Mouse (Mus musculus) hindbrain, embryonic 13.5 days (tissue): Measurements from ENCODE around the gene Nol4l. TPM values are rescaled to one million over a fixed set of nuclear protein-coding genes. Genes with fewer than 3 reads are reported as not detected.

Source experiments
- ATAC-seq: fragments of 200-750 bp; cut with Nextera tagmentation; 2 replicates; pipeline ENCODE4 v1.8.0; 2017; ENCODE audit warnings: moderate TSS enrichment; ENCODE audit not compliant: low FRiP score
- H3K27ac ChIP-seq: fragments of 300-500 bp; sonication (generic); 2 replicates; pipeline ENCODE4 v1.5.1; 2015; ENCODE audit warnings: inconsistent platforms, mild to moderate bottlenecking, moderate library complexity
- H3K27me3 ChIP-seq: fragments of 300-500 bp; sonication (generic); 2 replicates; pipeline ENCODE4 v1.6.1; 2015; ENCODE audit warnings: mild to moderate bottlenecking, inconsistent platforms
- H3K36me3 ChIP-seq: fragments of 300-500 bp; sonication (generic); 2 replicates; pipeline ENCODE4 v1.6.1; 2015; ENCODE audit warnings: mild to moderate bottlenecking, inconsistent platforms
- H3K4me1 ChIP-seq: fragments of 300-500 bp; sonication (generic); replicated peaks from 2 replicates; pipeline ENCODE4 v1.6.1; 2015; ENCODE audit warnings: inconsistent platforms
- H3K4me2 ChIP-seq: fragments of 300-500 bp; sonication (generic); 2 replicates; pipeline ENCODE4 v1.6.1; 2015; ENCODE audit warnings: inconsistent platforms, mild to moderate bottlenecking, moderate library complexity
- H3K4me3 ChIP-seq: fragments of 300-500 bp; sonication (generic); 2 replicates; pipeline ENCODE4 v1.5.1; 2015; ENCODE audit warnings: mild to moderate bottlenecking, inconsistent platforms
- H3K9ac ChIP-seq: fragments of 300-500 bp; sonication (generic); 2 replicates; pipeline ENCODE4 v1.6.1; 2015; ENCODE audit warnings: mild to moderate bottlenecking, inconsistent platforms
- H3K9me3 ChIP-seq: fragments of 300-500 bp; sonication (generic); 2 replicates; pipeline ENCODE4 v1.6.1; 2016; ENCODE audit warnings: inconsistent platforms
- WGBS: fragments of 180-500 bp; shearing (Covaris S2); methylation state at CpG from one replicate; pipeline ENCODE4 v1.1.7; 2015; 5-methylcytosine and 5-hydroxymethylcytosine counted together
- polyA plus RNA-seq: library from polyadenylated mRNA; unstranded; fragments of >200 nt; fragmentation: Nextera tagmentation; extraction: Ambion mirVana; gene quantifications from 2 replicates; pipeline ENCODE4 v1.2.1, GENCODE M21; 2015

Nol4l gene
- polyA plus RNA-seq, 1 experiment from 2014 or later = 42.4 TPM

DNA sequence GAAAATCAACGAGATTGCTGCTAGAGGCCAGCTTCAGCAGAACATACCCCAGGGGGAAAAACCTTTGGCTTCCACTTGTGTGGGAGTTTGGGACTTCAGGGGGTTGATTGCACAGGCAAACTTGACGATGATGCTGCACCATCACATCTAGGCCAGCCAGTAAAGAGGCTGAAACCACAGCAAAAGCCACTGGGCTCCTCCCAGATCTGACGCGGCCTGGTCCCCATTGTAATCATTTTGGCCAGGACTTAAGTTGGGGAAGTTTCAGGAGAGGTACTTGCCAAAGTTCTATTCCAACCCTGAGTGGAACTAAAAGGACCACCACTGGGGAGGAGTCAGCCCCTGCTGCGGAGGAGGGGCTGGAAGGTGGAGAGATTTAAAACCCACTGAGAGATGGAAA lies 38.8 kb downstream of the Nol4l start:
- H3K27ac ChIP-seq = peak overlapping the region; percentile 98
- H3K9ac ChIP-seq = 0 out of 2 replicates have a peak overlapping the region, but pooled peaks have one; percentile 86
- H3K4me3 ChIP-seq = no peak overlapping the region
- no peaks in the 10 kb centered on the region for H3K9me3 ChIP-seq
- WGBS = 24% methylated on average over 5 of the region's 5 CpGs
- peak overlapping the region; percentile 88 for H3K4me2 ChIP-seq
- H3K4me1 ChIP-seq = peaks cover 45% of the 10 kb centered on the region
- peaks cover 8% of the 10 kb centered on the region for H3K27me3 ChIP-seq
- ATAC-seq = no peak
- H3K36me3 ChIP-seq = no peaks in the 10 kb centered on the region

GRCm38 (mm10) chr2:153490116-153490515 lies 39.7 kb downstream of the Nol4l start:
- Histone ChIP-seq H3K9ac (no peak overlapping the region), H3K4me3 (no peak overlapping the region), H3K4me1 (peaks cover 47% of the 10 kb centered on the region), H3K9me3 (no peaks in the 10 kb centered on the region), H3K27ac (no peak overlapping the region), H3K36me3 (no peaks in the 10 kb centered on the region), H3K27me3 (peaks cover 4% of the 10 kb centered on the region), H3K4me2 (no peak overlapping the region)
- no peak for ATAC-seq
- WGBS = 89% methylated on average over 1 of the region's 1 CpGs

- Histone ChIP-seq H3K9ac (0 out of 2 replicates have a peak overlapping the region, but pooled peaks have one; percentile 9), H3K36me3 (no peaks in the 10 kb centered on the region), H3K4me2 (peak overlapping the region; percentile 32; the same call in 1 of the 2 replicates), H3K4me3 (no peak overlapping the region), H3K4me1 (peaks cover 47% of the 10 kb centered on the region), H3K27ac (peak overlapping the region; percentile 93), H3K27me3 (peaks cover 14% of the 10 kb centered on the region; the same call in 1 of the 2 replicates), H3K9me3 (no peaks in the 10 kb centered on the region)
- peak; percentile 4; the same call in 1 of the 2 replicates for ATAC-seq
- 22% methylated on average over 4 of the region's 4 CpGs for whole genome bisulfite sequencing
Measured at GRCm38 (mm10) chr2:153484071-153484470, 45.7 kb downstream of the Nol4l start.

DNA sequence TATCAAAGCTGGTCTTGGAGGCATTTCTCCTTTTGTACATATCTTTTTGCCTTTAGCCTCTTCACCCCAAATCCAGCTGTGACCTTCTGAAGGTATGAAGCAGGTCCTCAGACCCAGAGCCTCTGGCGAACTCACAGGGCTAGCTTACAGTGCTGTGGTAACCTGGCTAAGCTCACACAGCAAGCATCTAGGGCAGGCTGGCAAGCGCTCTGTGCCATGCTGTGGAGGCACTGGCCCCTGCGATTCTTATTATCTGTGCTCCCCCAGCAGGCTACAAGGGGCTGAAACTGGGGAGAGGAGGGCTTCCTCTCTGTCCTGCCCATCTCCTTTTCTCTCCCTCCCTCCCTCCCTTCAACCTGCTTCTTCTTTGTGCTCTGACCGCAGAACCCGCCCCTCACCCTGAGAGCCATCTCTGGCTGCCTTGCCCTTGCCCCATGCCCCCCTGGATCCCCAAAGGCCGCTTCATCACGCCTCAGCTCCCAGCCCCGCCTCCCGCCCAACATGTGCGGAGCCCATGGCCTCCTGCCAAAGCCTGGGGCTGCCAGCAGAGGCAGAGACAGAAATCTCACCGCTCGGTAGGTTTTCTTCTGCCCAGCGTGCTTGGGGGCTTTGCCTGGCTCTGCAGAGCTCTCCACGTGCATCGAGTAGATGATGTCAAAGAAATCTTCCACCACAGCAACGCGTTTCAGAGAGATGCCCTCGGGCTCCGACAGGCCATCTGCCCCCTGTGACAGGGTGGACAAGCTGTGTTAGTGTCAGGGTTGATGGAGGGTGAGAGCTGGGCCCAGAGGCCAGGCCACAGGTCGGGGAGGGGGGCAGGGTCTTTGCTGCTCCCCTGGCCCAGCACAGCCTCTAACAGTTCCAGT lies 46.4 kb downstream of the Nol4l start:
- Histone ChIP-seq H3K27ac (peak overlapping the region; percentile 93), H3K4me3 (no peak overlapping the region), H3K9me3 (no peaks in the 10 kb centered on the region), H3K36me3 (no peaks in the 10 kb centered on the region), H3K4me1 (peaks cover 51% of the 10 kb centered on the region), H3K9ac (peak overlapping the region; percentile 68), H3K4me2 (peak overlapping the region; percentile 32), H3K27me3 (0 out of 2 replicates have a peak, but pooled peaks cover 12% of the 10 kb centered on the region)
- WGBS = 6% methylated on average over 20 of the region's 20 CpGs
- peak; percentile 79 for ATAC-seq

DNA sequence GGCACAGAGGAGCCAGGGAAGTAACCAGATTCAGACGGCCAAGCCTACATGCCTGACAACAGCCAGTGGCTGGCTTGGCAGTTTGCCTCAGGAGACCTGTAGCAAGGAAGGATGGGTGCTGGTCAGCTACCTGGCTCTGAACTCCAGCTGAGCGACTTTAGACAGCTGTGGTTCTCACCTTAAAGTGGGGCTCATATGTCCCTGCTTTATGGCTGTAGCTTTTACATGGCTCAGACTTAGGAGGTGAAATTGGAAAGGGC lies 48.0 kb downstream of the Nol4l start:
- H3K4me2 ChIP-seq = no peak overlapping the region
- H3K4me3 ChIP-seq = no peak overlapping the region
- H3K36me3 ChIP-seq = no peaks in the 10 kb centered on the region
- WGBS = 84% methylated on average over 2 of the region's 2 CpGs
- H3K4me1 ChIP-seq = peaks cover 51% of the 10 kb centered on the region
- H3K9ac ChIP-seq = no peak overlapping the region; the same call in 1 of the 2 replicates
- H3K27me3 ChIP-seq = 0 out of 2 replicates have a peak, but pooled peaks cover 15% of the 10 kb centered on the region
- no peak for ATAC-seq
- no peaks in the 10 kb centered on the region for H3K9me3 ChIP-seq
- H3K27ac ChIP-seq = no peak overlapping the region

DNA sequence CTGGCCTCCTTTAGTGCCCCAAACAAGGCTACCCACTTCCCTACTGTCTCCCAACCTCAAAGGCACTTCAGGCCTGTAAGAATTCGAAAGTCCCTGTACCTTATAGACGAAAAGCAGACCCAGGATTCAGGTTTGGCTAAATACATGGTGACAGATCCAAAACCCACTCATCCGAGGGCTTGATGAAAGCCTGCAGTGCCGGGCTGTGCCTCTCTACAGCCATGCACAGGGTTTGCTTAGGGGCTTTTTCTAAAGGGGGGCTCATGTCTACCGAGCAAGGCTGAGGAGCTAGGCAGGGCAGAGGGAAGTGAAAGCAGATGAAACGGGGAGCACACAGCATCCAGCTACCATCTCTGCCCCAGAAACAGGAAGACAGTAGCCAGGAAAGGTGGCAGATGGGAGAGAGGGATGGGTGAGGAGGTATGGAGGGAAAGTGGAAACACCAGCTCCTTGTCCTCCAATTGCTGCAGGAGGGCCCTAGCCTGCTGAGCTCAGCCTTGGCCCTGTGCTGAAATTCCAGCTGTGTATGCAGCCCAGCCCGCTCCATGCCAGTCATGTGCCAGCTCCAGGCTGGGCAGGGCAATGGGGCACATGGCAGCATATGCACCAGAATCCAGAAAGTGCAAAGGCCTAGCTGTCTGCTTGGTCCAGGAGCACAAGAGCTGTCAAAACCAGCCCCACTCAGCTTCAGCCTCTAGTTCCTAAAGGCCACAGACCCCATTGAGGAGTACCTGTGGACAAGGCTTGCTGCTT lies 48.5 kb downstream of the Nol4l start:
- Histone ChIP-seq H3K27me3 (0 out of 2 replicates have a peak, but pooled peaks cover 15% of the 10 kb centered on the region), H3K9ac (peak overlapping the region; percentile 39; the same call in 1 of the 2 replicates), H3K27ac (no peak overlapping the region), H3K4me1 (peaks cover 55% of the 10 kb centered on the region), H3K4me2 (no peak overlapping the region), H3K4me3 (no peak overlapping the region), H3K9me3 (no peaks in the 10 kb centered on the region), H3K36me3 (no peaks in the 10 kb centered on the region)
- 76% methylated on average over 7 of the region's 7 CpGs for WGBS
- ATAC-seq = no peak

DNA sequence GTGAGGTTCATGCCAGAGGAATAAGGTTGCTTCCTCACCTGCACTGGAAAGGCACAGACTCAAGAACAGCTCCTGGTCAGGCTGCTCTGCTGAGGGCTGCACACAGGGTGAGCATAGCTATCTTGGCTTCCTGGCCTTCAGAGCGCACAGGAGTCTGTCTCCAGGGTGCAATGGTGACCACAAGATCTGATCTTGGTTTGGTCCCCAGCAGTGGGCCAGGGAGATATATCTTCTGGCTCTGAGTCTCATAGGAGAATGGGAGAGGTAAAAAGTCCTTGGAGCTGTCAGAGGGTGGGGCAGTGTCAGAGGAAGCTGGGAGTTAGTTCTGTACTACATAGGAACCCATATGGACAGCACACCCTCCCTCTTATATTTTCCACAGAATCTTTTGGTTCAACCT lies 50.3 kb downstream of the Nol4l start:
- 93% methylated on average over 1 of the region's 1 CpGs for WGBS
- 0 out of 2 replicates have a peak, but pooled peaks cover 15% of the 10 kb centered on the region for H3K27me3 ChIP-seq
- no peak overlapping the region for H3K4me2 ChIP-seq
- ATAC-seq = no peak
- H3K9ac ChIP-seq = no peak overlapping the region
- H3K4me1 ChIP-seq = peaks cover 60% of the 10 kb centered on the region
- H3K27ac ChIP-seq = no peak overlapping the region
- no peaks in the 10 kb centered on the region for H3K9me3 ChIP-seq
- no peaks in the 10 kb centered on the region for H3K36me3 ChIP-seq
- H3K4me3 ChIP-seq = no peak overlapping the region

GRCm38 (mm10) chr2:153478583-153478982 lies 51.2 kb downstream of the Nol4l start:
- Histone ChIP-seq H3K27ac (no peak overlapping the region), H3K9ac (no peak overlapping the region), H3K4me1 (peaks cover 51% of the 10 kb centered on the region), H3K4me3 (no peak overlapping the region), H3K4me2 (no peak overlapping the region), H3K9me3 (no peaks in the 10 kb centered on the region), H3K36me3 (0 out of 2 replicates have a peak, but pooled peaks cover 2% of the 10 kb centered on the region), H3K27me3 (0 out of 2 replicates have a peak, but pooled peaks cover 15% of the 10 kb centered on the region)
- 13% methylated on average over 4 of the region's 4 CpGs for WGBS
- peak; percentile 55 for ATAC-seq

DNA sequence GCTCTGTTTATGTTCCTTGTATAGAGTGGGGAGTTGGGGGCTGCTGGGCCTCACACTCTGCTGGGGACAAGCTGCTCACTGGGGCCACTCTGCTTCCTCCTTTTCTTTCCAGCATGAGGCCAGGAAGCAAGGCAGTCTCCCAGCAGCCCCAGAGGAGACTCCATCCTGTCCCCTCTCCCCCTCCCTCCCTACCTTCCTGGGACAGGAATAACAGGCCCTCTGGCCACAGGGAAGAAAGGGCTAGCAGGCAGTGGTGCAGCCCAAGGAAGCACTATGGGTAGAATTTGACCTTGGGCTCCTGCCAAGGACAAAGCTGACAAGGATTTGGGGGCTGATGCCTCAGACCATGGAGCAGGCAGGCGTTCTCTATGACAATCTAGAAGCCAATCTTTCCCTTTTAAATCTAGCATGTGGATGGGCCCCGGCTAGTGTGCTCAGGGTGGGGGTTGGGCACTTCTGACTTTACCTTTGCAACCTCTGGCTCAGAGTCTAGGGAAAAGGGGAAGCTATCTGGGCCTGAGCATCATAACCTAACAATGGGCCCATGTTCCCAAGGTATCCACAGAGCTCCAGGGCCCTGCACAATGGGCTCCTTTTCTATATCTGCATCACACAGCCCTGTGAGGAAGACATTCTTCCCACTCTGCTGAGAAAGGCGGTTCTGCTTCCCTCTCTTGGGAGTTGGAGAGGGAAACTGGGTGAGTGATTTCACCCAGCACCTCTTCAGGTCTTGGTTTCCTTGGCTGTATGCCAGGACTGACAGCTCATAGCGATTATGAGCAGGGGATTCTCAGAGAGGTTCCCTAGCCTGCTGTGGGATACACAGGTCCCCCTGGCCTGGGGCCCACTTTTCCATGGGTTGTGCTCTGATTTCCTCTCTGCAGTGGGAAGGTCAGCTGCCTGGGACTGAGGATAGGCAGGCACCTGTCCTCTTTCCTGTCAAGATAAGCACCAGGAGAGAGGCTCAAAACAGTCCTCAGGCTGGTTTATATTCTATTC lies 54.4 kb downstream of the Nol4l start:
- peak overlapping the region; percentile 68 for H3K27ac ChIP-seq
- H3K4me2 ChIP-seq = no peak overlapping the region
- peak overlapping the region; percentile 2; the same call in 1 of the 2 replicates for H3K9ac ChIP-seq
- H3K36me3 ChIP-seq = peaks cover 3% of the 10 kb centered on the region; the same call in 1 of the 2 replicates
- 41% methylated on average over 4 of the region's 4 CpGs for WGBS
- peaks cover 26% of the 10 kb centered on the region for H3K4me1 ChIP-seq
- no peak for ATAC-seq
- H3K27me3 ChIP-seq = 0 out of 2 replicates have a peak, but pooled peaks cover 5% of the 10 kb centered on the region
- H3K9me3 ChIP-seq = no peaks in the 10 kb centered on the region
- no peak overlapping the region for H3K4me3 ChIP-seq

DNA sequence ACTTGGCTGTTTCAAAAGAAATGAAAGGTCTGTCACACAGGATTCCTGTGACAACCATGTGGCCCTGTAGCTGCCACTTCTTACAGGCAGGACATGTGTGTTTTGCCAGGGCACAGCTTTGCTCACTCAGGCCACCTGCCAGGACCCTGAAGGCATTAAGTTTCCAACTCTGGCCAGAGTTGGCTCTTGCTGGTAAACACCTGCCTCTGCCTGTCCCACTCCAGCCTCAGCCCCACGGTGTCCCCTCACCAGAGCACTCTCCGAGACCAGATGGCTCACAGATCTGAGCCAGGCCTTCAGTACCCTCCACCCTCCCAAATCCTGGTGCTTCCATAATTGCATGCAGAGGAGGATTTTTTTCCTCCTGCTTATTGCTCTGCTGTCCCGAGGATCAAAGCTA lies 58.8 kb downstream of the Nol4l start:
- ATAC-seq = no peak
- 56% methylated on average over 3 of the region's 3 CpGs for WGBS

GRCm38 (mm10) chr2:153469764-153470163 lies 60.0 kb downstream of the Nol4l start:
- no peak for ATAC-seq
- H3K9me3 ChIP-seq = no peaks in the 10 kb centered on the region
- no peak overlapping the region for H3K4me2 ChIP-seq
- 0 out of 2 replicates have a peak overlapping the region, but pooled peaks have one; percentile 40 for H3K9ac ChIP-seq
- H3K4me3 ChIP-seq = no peak overlapping the region
- WGBS = 51% methylated on average over 4 of the region's 4 CpGs
- H3K4me1 ChIP-seq = peaks cover 13% of the 10 kb centered on the region
- H3K27me3 ChIP-seq = no peaks in the 10 kb centered on the region
- H3K27ac ChIP-seq = peak overlapping the region; percentile 19; the same call in 1 of the 2 replicates
- H3K36me3 ChIP-seq = peaks cover 4% of the 10 kb centered on the region; the same call in 1 of the 2 replicates

More for the DNA sequence above, 58.8 kb downstream of the Nol4l start:
- Histone ChIP-seq H3K4me1 (peaks cover 26% of the 10 kb centered on the region), H3K4me3 (no peak overlapping the region), H3K9ac (no peak overlapping the region), H3K4me2 (no peak overlapping the region), H3K9me3 (no peaks in the 10 kb centered on the region), H3K36me3 (peaks cover 3% of the 10 kb centered on the region; the same call in 1 of the 2 replicates), H3K27me3 (no peaks in the 10 kb centered on the region), H3K27ac (no peak overlapping the region)
